Mouse (Mus musculus) liver, embryonic 12.5 days (tissue): Measurements from ENCODE around the gene Lsm8. TPM values are rescaled to one million over a fixed set of nuclear protein-coding genes. Genes with fewer than 3 reads are reported as not detected.
A peak's percentile ranks its signal among the peaks of the same experiment; 100 is the strongest.
"Not testable (repeated sequence)": the region's sequence is repeated elsewhere in the genome, so short reads cannot be mapped to it uniquely, and the experiment has no call there.

ENCODE experiments used
- ATAC-seq: fragments of 200-750 bp; cut with Nextera tagmentation; 2 replicates; pipeline ENCODE4 v1.8.0; 2017; ENCODE audit warnings: moderate number of reproducible peaks, mild to moderate bottlenecking, moderate library complexity
- H3K27ac ChIP-seq: fragments of 300-500 bp; sonication (generic); 2 replicates; pipeline ENCODE4 v1.5.1; 2016; ENCODE audit warnings: mild to moderate bottlenecking
- H3K27me3 ChIP-seq: fragments of 300-500 bp; sonication (generic); replicated peaks from 2 replicates; pipeline ENCODE4 v1.6.1; 2016; ENCODE audit warnings: mild to moderate bottlenecking, moderate library complexity
- H3K36me3 ChIP-seq: fragments of 300-500 bp; sonication (generic); 2 replicates; pipeline ENCODE4 v1.6.1; 2016; ENCODE audit warnings: mild to moderate bottlenecking, moderate library complexity
- H3K4me1 ChIP-seq: fragments of 300-500 bp; sonication (generic); 2 replicates; pipeline ENCODE4 v1.6.1; 2016
- H3K4me2 ChIP-seq: fragments of 300-500 bp; sonication (generic); 2 replicates; pipeline ENCODE4 v1.6.1; 2016; ENCODE audit warnings: mild to moderate bottlenecking, moderate library complexity
- H3K4me3 ChIP-seq: fragments of 300-500 bp; sonication (generic); 2 replicates; pipeline ENCODE4 v1.5.1; 2016; ENCODE audit warnings: mild to moderate bottlenecking, moderate library complexity
- H3K9ac ChIP-seq: fragments of 300-500 bp; sonication (generic); 2 replicates; pipeline ENCODE4 v1.6.1; 2016; ENCODE audit warnings: mild to moderate bottlenecking, moderate library complexity
- H3K9me3 ChIP-seq: fragments of 300-500 bp; sonication (generic); replicated peaks from 2 replicates; pipeline ENCODE4 v1.6.1; 2016; ENCODE audit warnings: mild to moderate bottlenecking, moderate library complexity
- WGBS: fragments of 180-500 bp; shearing (Covaris S2); methylation state at CpG from one replicate; pipeline ENCODE4 v1.1.7; 2016; ENCODE audit not compliant: insufficient replicate concordance; 5-methylcytosine and 5-hydroxymethylcytosine counted together
- polyA plus RNA-seq: library from polyadenylated mRNA; unstranded; fragments of >200 nt; fragmentation: Nextera tagmentation; extraction: Ambion mirVana; gene quantifications from 2 replicates; pipeline ENCODE4 v1.2.1, GENCODE M21; 2016

Gene Lsm8
- polyA plus RNA-seq: 110 and 117 TPM in 2 replicates

DNA sequence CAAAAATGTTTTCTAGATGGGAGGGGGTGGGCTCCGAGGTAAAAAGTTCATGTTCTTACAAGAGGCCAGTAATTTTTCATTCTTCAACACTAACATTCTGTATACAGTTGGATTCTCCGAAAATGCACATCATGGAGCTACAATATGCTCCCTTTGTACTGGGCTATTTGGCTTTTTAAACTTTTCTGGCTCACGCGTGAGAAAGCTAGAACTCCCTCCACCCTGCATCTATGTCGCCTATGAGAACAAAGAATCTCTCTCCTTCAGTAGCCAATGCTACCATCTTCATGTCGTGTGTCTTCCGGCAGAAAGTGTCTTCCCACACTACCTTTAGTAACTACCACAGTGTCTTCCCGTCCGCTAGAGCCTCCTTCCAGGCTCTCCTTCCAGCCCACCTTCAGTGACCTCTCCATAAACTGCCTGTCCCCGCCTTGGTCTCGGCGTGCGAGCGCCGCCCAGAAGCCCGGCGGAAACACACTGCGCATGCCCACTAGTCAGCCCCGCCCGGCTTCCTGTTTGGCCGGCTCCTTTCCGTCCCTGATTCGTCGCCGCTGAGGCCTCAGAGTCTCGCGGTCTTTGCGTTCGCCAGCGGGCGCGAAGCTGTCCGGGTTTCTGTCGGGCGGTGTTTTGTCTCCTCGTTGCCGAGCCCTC is at the start of gene Lsm8:
Gene Lsm8, plus strand, starts transcription at position 529 of the 651 bp plus-strand sequence.
- no peaks in the 10 kb centered on the region for H3K9me3 ChIP-seq
- H3K27ac ChIP-seq: peak within 1 kb of the TSS; percentile 89
- peak within 1 kb of the TSS; percentile 79 for H3K4me3 ChIP-seq
- 1% methylated on average over 37 of the region's 37 CpGs for WGBS
- peak within 1 kb of the TSS; percentile 89 for H3K9ac ChIP-seq
- H3K27me3 ChIP-seq: no peaks in the 10 kb centered on the region
- H3K36me3 ChIP-seq: peaks cover 23% of the 10 kb centered on the region
- peak within 1 kb of the TSS; percentile 75 for H3K4me2 ChIP-seq
- ATAC-seq: peak; percentile 100
- peaks cover 13% of the 10 kb centered on the region for H3K4me1 ChIP-seq

DNA sequence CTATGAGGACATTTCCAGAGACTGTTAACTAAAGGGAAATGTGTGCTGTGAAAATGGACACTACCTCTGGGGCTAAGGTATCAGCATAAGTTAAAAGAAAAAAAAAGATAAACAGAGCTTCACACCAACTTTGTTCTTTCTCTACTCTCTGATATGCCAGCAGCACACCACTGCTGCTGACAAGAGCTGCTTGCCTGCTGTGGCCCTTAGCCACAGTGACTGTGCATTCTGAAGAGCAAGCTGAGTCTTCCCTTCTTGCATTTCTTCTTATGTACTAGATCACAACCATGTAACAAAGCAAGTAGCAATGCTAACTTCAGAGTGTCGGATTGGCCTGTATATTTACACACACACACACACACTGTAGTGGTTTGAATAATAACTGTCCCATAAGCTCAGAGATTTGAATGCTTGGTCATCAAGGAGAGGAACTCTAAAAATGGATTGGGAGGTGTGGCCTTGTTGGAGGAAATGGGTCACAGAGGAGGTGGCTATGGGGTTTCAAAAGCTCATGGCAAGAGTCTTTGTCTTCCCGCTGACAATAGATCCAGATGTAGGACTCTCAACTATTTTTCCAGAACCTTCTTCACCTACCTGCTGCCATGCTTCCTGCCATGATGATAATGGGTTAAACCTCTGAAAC is 47.4 kb upstream of the Lsm8 start:
- Histone ChIP-seq H3K4me1 (no peaks in the 10 kb centered on the region), H3K27me3 (no peaks in the 10 kb centered on the region), H3K9ac (no peak overlapping the region), H3K4me2 (no peak overlapping the region), H3K4me3 (no peak overlapping the region), H3K9me3 (no peaks in the 10 kb centered on the region), H3K36me3 (no peaks in the 10 kb centered on the region), H3K27ac (no peak overlapping the region)
- WGBS: 58% methylated on average over 2 of the region's 2 CpGs
- no peak for ATAC-seq

DNA sequence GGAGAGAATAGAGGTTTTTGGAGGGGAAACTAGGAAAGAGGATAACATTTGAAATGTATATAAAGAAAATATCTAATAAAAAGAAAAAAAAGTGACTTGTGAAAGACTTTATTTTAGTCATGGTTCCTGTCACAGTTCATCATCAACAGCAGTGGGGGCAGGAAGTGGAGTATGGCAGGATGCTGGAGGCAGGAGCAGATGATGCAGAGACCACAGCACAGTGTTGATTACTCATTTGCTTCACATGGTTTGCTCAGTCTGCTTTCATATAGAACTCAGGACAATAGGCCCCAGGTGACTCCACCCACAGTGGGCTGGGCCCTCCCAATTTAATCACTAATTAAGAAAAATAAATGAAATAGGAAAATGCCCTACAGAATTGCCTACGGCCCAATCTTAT is 35.8 kb upstream of the Lsm8 start:
- Histone ChIP-seq H3K4me1 (no peaks in the 10 kb centered on the region), H3K4me3 (no peak overlapping the region), H3K27me3 (no peaks in the 10 kb centered on the region), H3K27ac (no peak overlapping the region), H3K9me3 (no peaks in the 10 kb centered on the region), H3K9ac (no peak overlapping the region), H3K36me3 (no peaks in the 10 kb centered on the region), H3K4me2 (no peak overlapping the region)
- ATAC-seq: no peak
- WGBS: 53% methylated on average over 1 of the region's 1 CpGs

DNA sequence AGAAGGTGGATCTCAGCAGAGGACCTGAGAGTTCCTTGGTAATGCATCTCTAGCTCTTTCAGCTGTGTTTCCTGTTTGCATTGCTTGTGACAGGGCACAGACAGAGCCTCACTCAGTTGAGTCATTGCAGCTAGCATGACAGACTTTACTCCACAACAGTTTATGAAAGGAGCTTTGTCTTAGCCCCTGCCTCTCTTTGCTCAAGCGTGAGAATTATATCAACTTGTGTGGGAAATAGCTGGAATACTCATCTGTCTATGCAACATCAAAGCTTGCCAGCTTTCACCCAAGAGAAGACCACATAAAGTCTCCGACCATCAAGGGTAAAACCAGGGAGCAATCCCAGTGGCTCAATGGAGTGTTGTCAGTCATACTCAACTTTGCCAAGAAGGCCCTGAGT is 32.8 kb upstream of the Lsm8 start:
- no peak for ATAC-seq
- no peak overlapping the region for H3K27ac ChIP-seq
- 73% methylated on average over 2 of the region's 2 CpGs for WGBS

DNA sequence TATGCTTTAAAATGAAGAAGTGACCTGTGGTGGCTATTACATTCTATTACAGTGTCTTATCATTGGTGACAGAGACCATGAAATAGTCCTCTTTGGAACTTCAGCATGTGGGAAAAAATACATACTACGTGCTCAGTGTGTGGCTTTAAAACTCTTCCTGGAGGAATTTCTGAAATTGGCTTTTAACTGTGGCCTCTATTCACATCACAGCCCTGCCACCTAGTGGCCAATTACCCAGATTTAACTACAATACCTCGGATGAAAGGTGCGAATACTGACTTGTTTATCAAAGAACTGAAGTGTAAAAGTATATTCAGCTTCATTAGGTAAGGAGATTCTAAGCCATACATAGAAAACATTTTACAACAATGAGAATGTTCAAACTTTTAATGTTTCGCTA is 29.0 kb upstream of the Lsm8 start:
- no peak overlapping the region for H3K4me3 ChIP-seq
- H3K27me3 ChIP-seq: no peaks in the 10 kb centered on the region
- H3K27ac ChIP-seq: no peak overlapping the region
- 17% methylated on average over 4 of the region's 4 CpGs for WGBS
- H3K36me3 ChIP-seq: no peaks in the 10 kb centered on the region
- no peak overlapping the region for H3K4me2 ChIP-seq
- no peak for ATAC-seq
- no peaks in the 10 kb centered on the region for H3K4me1 ChIP-seq
- H3K9me3 ChIP-seq: no peaks in the 10 kb centered on the region
- no peak overlapping the region for H3K9ac ChIP-seq

More for the DNA sequence above, 32.8 kb upstream of the Lsm8 start:
- no peak overlapping the region for H3K9ac ChIP-seq
- H3K4me3 ChIP-seq: no peak overlapping the region
- no peaks in the 10 kb centered on the region for H3K4me1 ChIP-seq
- H3K4me2 ChIP-seq: no peak overlapping the region
- no peaks in the 10 kb centered on the region for H3K36me3 ChIP-seq
- no peaks in the 10 kb centered on the region for H3K27me3 ChIP-seq
- H3K9me3 ChIP-seq: no peaks in the 10 kb centered on the region

DNA sequence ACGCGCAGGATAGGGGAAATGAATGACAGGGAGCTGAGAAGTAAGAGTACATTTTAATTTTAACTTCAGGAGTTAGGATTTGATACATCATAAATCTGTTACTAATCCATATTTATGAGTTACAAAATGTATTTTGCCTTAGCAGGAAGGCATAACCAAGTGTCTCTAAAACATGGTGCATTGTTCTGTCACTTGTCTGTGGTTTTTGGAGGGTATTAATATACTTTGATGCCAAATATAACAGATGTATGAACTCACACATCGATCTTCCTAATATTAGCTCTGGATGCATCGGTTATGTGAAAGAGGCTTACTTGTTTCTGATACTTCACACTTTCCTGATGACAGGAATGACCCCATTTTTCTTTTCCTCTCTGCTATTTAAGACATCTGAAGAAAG is 28.1 kb upstream of the Lsm8 start:
- no peaks in the 10 kb centered on the region for H3K27me3 ChIP-seq
- H3K36me3 ChIP-seq: no peaks in the 10 kb centered on the region
- no peaks in the 10 kb centered on the region for H3K4me1 ChIP-seq
- ATAC-seq: no peak
- H3K27ac ChIP-seq: no peak overlapping the region
- no peak overlapping the region for H3K4me2 ChIP-seq
- H3K4me3 ChIP-seq: no peak overlapping the region
- WGBS: 54% methylated on average over 4 of the region's 4 CpGs
- no peak overlapping the region for H3K9ac ChIP-seq
- no peaks in the 10 kb centered on the region for H3K9me3 ChIP-seq

DNA sequence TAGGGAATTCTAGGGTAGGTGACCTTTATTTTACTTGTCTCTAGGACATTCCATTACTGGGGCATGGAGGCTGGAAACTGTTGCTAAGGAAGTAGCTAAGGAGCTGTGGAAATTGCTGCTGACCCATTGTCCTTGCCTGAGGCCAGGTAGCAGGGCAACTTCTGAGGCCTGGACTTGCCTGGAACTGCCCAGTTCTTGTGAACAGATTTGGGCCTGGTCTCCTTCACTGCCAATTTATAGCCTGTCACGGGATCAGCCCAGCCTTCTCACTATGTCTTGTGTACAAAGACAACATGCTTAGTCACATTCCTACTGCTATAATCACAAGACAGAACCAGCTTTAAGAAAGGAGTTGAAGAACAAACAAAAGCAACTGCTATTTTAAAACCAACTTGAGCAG is 25.6 kb upstream of the Lsm8 start:
- Histone ChIP-seq H3K4me1 (no peaks in the 10 kb centered on the region), H3K4me3 (no peak overlapping the region), H3K9me3 (no peaks in the 10 kb centered on the region), H3K9ac (no peak overlapping the region), H3K4me2 (no peak overlapping the region), H3K27me3 (no peaks in the 10 kb centered on the region), H3K36me3 (no peaks in the 10 kb centered on the region), H3K27ac (no peak overlapping the region)
- 67% methylated on average over 1 of the region's 1 CpGs for WGBS
- ATAC-seq: no peak

DNA sequence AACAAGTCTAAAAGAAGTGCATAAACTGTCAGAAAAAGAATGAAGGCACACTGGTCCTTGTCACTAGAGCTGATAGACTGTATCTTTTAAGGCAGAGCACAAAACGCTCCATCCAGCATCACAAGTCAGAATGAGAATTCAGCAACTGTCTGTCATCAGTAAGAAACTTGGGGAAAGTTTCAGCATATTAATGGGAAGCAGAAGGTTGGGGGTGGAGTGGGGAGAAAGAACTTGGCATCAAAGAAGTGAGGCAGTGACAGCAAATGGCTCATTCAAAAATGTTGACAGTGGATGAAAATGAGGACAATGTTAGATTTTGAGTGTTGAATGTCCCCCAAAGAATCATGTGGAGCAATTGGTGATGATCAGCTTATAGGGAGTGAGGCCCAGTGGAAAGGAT is 15.4 kb upstream of the Lsm8 start:
- Histone ChIP-seq H3K36me3 (no peaks in the 10 kb centered on the region), H3K4me2 (no peak overlapping the region), H3K9ac (no peak overlapping the region), H3K27me3 (no peaks in the 10 kb centered on the region), H3K4me3 (no peak overlapping the region), H3K4me1 (no peaks in the 10 kb centered on the region), H3K27ac (no peak overlapping the region), H3K9me3 (no peaks in the 10 kb centered on the region)
- ATAC-seq: no peak
- 60% methylated on average over 1 of the region's 1 CpGs for WGBS

DNA sequence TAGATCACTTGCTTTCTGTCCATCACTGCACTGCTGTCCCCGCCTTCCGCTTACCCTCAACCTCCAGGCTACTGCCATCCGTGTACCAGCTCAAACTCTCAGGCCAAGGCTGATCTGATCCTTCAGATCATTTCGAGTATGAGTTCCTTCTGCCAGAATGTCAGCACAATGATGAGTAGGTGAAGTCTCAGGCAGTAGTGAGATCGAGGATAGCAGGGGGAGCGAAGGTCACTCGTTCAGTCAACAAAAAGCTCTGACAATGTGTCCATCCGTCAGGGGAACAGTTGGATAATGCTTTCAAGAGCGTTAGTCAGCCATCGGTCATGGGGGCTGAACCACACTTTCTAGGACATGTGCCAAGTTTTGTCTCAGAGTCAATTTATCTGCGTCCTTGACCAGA is 3.9 kb upstream of the Lsm8 start:
- ATAC-seq, H3K9me3 ChIP-seq, H3K27ac ChIP-seq, H3K4me3 ChIP-seq, H3K4me1 ChIP-seq, H3K36me3 ChIP-seq, H3K9ac ChIP-seq, H3K4me2 ChIP-seq, H3K27me3 ChIP-seq: not testable (repeated sequence)
- WGBS: 69% methylated on average over 6 of the region's 11 CpGs

DNA sequence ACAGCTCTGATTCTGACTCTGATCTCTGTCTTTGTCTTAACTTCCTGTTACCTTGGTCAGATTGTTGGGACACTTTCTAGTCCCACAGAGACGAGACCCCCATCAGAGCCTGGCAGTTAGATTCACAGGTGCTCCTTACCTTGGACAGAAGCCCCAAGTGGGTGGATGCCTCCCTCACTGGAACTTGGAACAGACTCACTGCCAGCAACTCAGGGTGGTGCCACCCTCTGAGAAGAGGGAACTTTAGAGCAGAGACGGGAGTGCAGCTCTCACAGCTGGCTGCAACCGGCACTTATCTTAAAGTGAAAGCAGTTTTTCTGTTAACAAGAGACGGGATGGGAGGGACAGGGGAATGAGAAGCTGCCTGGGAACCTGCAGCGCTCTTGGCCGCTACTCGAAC is 2.8 kb upstream of the Lsm8 start:
- not testable (repeated sequence) for H3K9me3 ChIP-seq, H3K27ac ChIP-seq, ATAC-seq, H3K36me3 ChIP-seq, H3K27me3 ChIP-seq, H3K4me3 ChIP-seq, H3K9ac ChIP-seq
- WGBS: 16% methylated on average over 3 of the region's 7 CpGs
- peak overlapping the region; percentile 36 for H3K4me2 ChIP-seq
- peaks cover 13% of the 10 kb centered on the region for H3K4me1 ChIP-seq

DNA sequence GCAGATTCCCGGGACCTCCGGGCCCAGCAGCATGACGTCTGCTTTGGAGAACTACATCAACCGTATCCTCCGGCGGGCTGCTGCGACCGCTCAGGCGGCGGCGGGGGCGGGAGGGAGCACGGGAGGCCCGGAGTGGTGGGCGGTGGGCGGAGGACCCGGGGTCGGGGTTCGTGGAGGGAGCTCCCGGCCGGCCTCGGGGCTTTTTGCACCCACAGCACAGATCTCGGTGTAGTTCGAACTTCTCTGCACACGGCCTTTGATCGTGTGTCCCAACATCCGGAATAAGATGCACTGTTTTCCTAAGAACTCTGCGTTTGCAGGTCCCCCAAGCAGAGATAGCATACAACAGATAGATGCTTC is 303 bp downstream of the Lsm8 start:
- Histone ChIP-seq H3K27me3 (no peaks in the 10 kb centered on the region), H3K36me3 (peaks cover 28% of the 10 kb centered on the region), H3K4me3 (peak overlapping the region; percentile 79), H3K9ac (peak overlapping the region; percentile 89), H3K27ac (peak overlapping the region; percentile 89), H3K4me1 (peaks cover 13% of the 10 kb centered on the region), H3K9me3 (no peaks in the 10 kb centered on the region), H3K4me2 (peak overlapping the region; percentile 75)
- no peak for ATAC-seq
- WGBS: 1% methylated on average over 28 of the region's 28 CpGs

DNA sequence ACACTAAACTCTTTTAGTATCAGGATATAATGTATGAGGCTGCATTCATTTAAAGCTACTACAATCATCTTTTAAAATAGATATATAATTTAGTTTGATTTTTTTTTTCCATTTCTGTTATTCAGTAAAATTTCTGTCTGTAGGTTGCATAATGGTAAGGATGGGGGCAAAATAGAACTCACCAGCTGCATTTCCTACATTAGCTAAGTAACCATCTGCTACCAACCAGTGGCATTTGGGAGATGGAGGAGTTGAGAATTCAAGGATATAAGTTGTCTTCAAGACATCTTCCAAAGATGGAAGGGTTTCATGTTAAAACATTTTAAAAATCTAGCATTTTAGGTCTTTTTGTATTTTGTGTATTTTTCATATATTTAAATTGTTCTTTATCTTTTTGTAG is 6.9 kb downstream of the Lsm8 start:
- Histone ChIP-seq H3K36me3 (peaks cover 61% of the 10 kb centered on the region), H3K9ac (no peak overlapping the region)

More for the DNA sequence above, 6.9 kb downstream of the Lsm8 start:
- no peak overlapping the region for H3K27ac ChIP-seq
- no peaks in the 10 kb centered on the region for H3K27me3 ChIP-seq
- H3K4me1 ChIP-seq: 0 out of 2 replicates have a peak, but pooled peaks cover under 1% of the 10 kb centered on the region
- ATAC-seq: no peak
- no peak overlapping the region for H3K4me3 ChIP-seq
- no peak overlapping the region for H3K4me2 ChIP-seq
- no peaks in the 10 kb centered on the region for H3K9me3 ChIP-seq
